Mouse (Mus musculus) cerebellum, postnatal 10 days (tissue): Measurements from ENCODE around the gene Galm.

ENCODE experiments used
- DNase-seq, 2 experiments: peaks; one replicate each; pipeline ENCODE4 v3.0.0; 2021; ENCODE audit warnings: mixed read lengths in 2 of 2

The Galm gene

DNA sequence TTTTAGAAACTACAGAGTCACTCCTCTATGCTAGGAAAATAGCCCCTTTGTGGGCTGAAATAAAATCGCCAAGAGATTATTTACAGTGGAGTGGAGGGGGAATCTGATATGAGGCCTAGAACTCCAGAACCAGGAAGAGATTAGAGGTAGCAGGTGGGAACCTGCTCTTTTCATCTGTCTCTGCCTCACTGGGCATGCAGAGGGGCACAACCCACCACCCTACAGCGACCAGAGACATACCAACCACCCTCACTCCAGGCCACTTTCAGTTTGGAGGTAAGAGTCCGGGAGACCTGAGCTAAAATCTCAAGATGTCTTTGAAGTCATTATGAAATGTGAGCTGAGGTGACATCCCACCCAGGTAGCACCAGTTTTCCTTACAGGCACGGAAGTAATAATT is 2.1 kb downstream of the Galm start:
- DNase-seq = no peak

DNA sequence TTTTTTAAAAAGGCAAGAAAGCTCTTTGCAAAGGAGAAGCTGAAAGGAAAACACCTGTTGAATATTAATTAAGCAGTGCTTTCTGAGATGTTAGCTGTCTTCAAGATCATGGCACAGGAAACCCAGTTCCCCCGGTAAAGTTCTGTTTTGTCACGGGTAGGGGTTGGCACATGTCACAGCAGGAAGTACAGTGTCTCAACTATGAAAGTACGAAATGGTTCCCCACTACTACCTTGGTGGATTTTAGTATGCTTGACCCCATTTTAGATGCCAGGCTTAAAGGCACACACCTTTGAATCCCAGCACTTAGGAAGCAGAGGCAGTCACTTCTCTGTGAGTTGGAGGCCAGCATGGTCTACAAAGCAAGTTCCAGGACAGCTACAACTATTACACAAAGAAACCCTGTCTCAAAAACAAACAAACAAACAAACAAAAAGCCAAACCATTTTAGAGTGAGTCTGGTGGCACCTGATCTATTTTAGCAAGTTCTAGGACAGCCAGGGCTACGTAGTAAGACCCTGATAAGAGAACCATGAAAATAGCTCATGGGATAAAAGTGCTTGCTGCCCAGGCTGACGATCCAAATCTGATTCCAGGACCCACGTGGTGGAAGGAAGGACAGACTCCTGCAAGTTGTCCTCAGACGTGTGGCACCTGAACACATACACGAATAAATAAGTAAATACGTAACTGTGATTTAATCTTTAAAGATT is 3.6 kb downstream of the Galm start:
- DNase-seq = no peak

DNA sequence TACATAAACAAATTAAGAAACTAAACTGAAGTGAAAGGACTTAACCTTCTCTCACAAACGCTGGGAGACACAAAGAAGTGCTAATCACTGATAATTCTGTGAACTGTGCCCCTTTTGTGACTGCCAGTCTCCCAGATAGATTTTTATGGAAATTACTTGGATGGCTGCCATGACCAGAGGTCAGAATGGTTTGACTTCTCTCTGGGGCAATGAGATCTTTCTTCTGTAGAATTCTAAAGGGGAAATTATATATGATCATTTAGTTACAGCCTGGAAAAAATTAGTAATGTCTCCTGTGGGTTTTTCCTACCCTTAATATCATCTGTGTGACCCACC is 4.1 kb downstream of the Galm start:
- no peak for DNase-seq

DNA sequence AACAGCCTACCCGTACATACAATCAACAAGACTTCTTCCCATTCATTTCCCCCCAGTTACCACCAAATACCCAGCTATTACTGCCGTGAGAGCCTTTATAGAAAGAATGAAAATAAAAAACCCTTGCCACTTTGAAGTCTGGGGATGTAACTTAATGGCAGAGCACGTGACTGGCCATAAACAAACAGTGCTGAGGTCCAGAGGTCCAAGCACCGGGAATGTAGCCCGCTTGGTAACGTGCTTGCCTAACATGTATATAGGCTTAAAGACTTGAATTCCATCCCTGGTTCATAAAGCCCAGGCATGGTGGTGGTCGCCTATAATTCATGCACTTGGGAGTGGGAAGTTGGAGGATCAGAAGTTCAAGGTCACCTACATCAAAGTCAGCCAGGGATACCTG is 4.6 kb downstream of the Galm start:
- no peak for DNase-seq

DNA sequence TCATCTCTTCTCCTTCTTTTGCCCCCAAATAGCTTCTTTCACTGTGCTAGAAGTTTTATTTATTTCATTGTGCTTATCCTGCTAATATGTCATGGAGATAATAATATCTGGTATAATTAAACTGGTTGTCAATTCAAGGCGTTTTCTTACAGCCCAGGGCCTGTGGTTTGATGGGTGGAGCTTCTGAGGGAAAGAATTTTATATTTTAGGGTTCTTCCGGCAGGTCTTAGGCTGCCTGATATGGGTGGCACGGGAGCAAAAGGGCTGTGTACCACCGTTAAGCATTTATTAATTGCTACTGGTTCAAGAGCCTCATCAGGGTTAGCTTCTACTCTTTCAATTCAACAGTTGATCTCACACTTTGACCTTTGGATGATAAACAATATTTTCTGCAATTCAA is 5.2 kb downstream of the Galm start:
- DNase-seq = no peak

DNA sequence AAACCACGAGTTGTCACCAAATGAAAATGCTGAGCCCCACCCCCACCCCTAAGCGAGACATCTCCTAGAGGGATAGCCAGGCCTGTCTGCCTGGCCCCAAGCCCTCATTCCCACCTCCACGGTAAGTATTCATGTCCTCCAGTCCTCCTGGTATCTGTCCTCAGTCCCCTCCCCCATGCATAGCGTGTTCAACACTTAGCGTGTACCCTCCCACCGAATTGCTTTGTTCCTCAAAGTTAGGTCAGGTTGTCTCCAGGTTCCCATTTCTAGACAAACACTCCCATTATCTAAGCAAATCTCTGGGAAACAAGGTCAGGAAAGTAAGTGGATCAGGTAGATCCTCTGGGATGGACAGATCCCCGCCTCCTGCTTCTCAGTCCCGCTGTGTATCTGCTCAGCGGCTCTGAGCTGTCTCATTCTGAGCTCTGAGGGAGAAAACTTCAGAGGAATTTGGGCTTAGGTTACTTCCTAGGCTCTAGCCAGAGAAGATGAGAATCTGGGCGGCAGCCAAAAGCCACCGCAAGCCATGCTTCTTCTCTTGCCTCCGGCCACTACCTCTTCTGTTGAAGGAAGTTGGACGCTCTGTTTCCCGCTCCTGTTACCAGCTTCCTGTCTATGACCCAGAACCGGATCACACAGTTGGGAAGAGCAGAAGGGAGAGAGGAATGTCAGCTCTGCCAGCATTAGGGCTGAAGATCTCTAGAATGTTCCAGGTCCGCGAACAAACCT is 11.3 kb downstream of the Galm start:
- DNase-seq = peak; percentile 27 to 42

DNA sequence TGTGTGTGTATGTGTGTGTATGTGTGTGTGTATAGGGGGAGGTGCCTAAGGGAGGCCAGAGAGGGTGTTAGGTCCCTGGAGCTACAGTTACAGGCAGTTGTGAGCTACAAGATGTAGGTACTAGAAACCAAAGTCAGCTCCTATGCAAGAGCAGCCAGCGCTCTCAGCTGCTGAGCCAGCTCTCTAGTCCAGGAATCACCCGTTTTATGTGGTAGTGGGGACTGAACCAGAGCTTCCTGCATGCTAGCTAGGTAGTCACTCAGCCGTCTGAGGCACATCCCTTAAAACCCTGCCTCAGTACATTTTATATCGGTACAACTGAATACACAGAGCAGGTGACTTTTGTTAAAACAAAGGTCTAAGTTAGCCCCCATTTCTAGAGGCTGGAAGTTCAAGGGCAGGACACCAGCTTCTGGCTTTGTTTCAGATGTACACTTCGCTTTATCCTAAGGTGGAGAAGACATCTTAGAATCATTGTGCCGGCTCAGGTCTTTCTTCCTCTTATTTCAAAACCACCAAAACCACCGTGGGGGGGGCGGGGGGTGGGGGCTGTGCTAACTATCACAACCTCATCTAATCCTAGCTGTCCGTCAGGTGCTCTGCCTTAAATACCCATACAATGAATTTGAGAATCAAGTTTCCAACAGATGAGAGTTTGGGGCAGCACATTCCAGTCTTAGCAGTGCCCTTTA is 12.6 kb downstream of the Galm start:
- no peak for DNase-seq

DNA sequence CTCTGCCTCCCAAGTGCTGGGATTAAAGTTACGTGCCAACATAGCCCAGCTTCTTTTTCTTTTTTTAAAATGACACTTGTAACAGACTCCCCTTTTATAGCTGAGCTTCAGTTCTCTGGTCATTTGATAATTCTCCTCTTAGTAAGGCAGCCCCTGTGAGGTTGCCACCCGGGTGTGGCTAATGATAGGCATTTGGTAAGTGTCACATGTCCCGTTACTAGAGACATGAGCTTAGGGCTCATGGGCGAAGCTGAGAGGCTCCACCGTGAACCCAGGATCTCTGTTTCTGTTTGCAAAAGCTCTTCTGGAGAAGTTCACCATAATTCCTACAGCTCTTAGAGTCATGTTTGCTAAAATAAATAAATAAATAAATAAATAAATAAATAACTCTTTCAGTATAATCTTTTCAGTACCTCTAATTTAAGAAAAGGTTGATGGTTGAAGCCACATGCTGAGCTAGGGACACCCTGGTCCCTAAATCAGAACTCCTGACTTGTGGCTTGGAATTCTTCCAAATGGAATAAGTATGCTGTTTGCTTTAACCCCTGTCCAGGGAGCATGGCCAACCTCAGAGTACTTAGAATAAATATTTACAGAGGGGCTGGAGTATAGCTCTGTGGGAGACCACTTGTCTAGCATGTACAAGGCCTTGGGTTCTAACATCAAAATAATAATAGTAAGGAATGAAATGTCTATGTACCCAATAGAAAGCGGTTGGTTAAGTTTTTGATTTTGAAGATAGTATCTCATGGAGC is 16.4 kb downstream of the Galm start:
- DNase-seq = no peak

DNA sequence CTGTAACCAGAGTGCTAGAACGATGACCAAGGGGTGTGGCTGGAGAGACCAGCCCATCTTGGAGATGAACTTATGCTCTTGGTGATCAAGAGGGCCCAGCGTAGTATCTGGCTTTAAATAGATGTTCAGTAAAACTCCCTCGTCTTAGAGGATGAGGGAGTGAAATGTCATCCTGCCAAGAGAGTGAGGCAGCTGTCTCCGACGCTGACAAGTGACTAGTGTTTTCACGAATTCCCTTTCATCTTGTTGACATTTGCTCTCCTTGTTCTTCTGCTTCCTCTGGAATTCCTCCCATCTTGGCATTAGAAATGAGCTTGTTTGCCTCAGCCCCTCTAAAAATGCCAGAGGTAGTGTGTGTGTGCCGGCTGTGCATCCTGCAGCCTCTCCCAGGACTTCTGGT is 17.9 kb downstream of the Galm start:
- no peak for DNase-seq

DNA sequence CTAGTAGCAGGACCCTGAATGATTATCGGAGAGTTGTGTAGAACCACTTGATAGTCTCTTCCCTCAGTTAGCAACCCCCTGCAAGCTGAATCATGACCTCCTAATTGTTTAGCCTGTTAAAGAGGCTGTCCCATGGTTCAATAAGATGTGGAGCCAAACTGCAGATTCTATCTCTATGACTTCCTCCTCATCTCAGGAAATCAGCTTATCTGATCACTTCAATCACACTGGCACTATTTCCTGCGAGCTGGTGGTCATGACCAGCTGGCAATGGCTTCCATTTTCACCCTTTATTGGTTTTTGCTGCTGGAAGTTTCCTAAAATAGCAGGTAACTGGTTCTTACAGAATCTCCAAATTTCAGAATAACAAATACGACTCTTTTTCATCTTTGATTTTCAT is 18.5 kb downstream of the Galm start:
- no peak for DNase-seq

DNA sequence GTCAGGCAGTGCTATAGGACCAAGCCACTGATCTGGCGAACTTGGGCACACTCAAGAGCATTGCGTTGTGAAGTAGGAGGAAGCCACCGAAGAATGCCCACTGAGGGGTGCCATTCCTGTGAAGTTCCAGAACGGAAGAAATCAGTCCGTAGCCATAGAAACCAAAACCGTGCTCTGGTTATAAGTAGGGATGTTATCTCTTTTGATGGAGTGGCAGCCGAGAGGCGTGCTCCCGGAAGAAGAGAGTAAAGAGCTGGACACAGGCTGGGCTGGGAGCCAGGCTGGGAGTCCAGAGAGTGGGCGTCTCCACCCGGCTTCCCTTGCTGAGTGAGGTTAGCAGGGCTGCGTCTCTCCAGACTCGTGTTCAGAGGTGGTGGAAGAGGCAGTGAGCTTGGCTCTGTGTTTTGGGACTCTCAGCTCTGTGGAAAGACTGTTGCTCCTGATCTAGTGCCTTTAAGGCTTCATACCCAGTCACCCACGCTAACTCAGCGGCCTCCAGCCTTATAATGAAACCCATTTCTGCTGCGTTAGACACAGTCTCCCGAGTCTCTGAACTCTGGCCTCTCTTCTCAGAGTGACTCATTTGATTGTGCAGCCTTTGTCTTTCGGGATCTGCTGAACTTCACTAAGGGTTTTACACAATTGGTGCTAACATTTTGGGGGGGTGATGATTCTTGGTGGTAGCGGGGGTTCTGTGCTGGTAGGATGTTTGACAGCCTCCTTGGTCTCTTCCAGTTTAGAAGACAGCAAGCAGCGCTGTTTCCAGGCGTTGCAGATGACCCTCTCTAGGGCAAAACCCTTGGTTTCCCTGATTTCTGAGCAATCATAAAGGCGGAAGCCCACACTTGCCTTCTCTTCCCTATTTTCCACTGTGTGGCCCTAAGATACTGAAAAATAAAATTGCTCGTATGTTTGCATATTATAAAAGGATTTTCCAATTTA is 21.1 kb downstream of the Galm start:
- peak; percentile 68 to 75 for DNase-seq

DNA sequence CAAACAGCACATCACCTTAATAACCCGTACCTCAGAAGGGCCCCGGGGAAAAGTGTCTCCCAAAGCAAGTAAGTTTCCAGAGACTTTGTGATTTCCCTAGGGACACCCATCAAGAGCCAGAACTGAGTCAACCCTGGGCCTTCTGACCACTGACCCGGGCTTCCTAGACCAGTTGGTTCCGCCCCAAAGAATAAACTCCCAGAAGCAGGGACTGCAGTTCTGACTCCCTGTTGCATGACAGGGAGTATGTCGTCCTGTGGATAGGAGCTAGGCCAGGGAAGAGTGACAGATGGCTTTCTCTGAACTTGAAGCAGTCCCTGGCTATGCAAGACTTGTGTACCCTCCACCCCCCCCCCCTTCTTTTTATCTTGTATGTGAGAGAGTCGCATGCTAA is 21.7 kb downstream of the Galm start:
- DNase-seq = no peak

DNA sequence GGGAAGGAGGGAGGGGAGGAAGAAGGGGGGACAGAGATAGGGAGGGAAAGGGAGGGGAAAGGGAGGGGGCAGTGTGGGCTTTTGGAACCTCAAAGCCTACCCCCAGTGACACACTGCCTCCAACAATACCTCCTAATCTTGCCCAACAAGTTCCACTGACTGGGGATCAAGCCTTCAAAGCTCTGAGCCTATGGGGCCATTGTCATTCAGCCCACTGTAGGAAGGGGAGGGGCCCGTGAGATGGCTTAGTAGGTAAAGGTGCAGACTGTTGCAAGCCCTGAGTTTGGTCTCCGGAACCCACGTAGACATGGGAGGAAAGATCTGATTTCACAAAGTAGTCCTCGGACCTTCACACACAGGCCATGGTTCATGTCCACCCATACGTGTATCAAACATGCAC is 24.1 kb downstream of the Galm start:
- DNase-seq = no peak

DNA sequence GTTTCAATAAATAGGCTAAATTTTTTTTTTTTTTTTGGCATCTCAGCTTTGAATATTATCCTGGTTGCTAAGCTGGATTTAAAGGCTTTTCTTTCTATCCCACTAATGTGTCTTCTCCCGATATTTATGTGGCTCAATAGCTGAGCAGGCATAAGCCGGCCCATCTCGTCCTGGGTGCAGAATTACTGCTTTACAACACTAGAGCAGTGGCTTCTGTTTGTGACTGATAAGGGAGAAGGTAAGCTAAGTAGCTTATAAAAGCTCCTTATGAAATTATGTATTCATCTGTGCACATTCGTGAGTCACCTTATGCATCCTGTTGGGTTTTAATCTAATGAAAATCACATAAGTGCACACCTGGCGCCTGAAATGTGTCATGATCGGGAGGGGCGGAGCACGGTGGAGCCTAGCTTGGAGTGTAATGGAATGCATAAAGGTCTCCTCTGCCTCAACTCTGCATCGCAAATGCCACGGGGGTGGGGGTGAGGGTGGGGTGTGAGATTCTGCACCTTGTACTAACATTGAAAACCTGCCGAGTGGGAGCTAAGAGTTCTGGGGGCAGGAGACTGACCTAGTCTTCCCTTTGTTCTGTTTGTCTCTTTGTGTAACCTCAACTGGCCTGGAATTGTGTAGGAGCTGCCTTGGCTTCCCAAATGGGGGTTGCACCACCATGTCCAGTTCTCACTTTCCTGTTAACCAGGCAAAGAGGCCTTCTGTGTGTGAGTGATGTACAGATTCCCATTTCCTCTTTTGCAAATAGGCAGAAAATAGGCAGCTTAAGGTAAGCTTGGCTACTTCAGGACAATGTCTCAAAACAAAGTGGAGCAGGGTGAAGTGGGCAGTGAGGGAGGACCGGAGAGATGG is 25.7 kb downstream of the Galm start:
- DNase-seq = no peak

DNA sequence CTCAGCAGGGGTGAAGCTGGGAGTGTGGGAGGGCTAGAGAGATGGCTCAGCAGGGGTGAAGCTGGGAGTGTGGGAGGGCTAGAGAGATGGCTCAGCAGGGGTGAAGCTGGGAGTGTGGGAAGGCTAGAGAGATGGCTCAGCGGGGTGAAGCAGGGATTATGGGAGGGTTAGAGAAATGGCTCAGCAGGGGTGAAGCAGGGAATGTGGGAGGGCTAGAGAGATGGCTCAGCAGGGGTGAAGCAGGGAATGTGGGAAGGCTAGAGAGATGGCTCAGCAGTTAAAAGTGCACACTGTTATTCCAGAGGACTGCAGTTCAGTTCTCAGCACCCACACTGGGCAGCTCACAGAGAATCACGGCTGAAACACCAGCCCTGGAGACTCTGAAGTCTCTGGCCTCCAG is 26.4 kb downstream of the Galm start:
- no peak for DNase-seq

DNA sequence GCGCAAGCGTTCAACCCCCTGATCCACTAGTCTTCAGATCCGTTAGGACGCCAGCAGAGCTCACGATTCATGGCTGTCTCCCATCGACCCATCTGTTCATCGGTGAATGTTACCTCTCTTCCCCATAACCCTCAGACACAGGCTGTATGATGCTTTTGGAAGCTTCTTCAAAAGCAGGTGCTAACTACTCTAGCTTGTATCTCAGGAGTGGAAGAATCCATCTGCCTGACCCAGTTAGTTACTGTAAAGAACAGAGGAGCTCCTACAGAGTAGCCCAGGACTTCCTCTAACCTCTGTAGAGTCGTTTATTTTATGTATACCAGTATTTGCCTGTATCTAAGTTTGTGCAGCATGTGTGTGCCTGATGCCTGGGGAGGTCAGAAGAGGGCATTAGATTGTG is 29.6 kb downstream of the Galm start:
- no peak for DNase-seq

DNA sequence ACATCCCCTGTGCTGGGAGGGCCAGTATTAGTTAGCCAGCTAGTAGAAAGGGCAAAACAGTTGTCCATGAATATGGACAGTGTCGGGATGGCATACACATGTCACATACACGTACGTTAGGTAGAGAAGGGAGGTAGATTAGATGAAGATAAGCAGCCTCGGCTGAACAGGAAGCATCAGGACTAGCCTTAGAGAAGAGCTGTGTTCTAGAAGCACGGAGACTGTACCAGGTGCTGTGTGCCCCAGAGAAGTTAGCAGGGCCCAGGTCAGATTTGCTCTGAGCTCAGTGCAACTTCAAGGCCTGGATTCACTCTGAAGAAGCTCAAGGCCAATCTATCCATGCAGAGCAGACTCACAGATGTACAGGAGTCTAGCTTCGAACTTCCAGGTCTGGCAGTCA is 30.2 kb downstream of the Galm start:
- DNase-seq = no peak

DNA sequence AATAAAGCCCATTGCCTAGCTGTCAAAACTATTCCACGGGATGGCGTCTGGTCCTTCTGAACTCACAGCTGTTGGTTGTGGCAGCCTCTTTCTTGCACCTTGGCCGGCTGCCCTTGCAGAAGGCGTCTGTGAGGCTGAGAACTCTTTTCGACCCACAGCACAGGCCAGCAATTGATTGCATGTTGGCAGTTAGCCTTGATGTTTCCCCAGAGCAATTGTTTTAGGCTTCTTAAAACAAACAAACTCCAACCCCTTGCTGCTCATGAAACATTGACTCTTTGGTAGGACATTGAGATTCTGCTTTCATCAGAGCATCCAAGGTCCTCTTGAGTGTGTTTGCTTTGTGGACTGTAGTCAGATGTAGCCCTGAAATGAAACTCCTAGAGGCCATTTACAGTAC is 33.2 kb downstream of the Galm start:
- DNase-seq = peak; percentile 84 to 90

DNA sequence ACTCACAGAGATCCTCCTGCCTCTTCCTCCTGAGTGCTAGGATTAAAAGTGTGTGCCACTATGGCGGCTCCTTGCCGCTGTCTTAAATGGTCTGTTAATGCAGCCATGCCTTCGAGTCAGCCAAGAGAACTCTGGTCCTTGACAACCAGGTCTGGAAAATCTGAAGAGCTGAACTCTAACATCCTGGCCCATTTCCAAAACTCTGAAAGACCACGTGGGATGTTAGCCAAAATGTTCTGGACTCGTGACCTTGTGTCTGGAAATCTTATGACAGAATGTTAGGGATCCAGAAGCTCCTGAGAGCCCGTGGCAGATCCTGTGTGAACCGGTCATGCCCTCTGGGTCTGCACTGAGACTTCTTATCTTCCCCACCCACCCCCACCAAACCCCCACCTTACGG is 36.7 kb downstream of the Galm start:
- DNase-seq = peak in 1 of 2 experiments; percentile 35

DNA sequence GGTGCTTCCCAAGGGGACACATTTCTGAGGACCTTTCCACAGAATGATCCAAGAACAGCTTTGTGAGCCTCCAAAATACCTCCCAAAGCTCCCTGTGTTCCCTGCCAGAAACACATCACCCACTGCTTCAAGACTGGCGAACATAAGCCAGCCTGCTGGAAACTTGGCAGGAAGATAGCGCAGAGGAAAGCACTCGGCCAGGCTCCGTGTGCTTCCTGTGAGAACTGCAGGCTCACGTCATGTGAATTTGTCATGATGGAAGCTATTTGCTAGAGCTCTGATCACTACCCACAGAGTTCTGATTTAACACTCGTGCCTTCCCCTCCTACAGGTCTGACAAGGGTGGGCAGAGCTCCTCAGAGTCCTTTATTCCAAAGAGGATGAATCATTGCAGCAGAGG is 38.5 kb downstream of the Galm start:
- DNase-seq = peak; percentile 83 to 90

DNA sequence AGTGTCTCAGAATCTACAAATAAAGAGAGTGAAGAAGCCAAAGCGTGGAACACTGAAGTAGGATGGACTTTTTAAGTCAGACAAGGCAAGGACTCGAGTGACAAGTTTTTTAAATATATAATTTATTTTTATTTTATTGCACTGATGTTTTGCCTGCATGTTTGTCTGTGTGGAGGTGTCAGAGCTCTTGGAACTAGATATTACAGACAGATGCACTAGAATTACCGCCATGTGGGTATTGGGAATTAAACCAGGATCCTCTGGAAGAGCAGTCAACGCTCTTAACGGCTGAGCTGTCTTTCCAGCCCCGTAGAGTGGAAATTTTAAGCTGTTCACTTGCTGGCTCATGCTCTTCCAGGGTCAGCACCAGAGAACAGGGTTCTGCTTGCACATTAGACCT is 39.1 kb downstream of the Galm start:
- peak; percentile 54 to 55 for DNase-seq
